Mouse (Mus musculus) liver, embryonic 14.5 days (tissue): ENCODE measurements around the gene Psmd13.

ENCODE experiments used
- CTCF ChIP-seq: IDR thresholded peaks from 2 replicates; pipeline ENCODE4 v1.5.1; 2016; ENCODE audit warnings: antibody characterized with exemption, low read depth, control low read depth
- EP300 ChIP-seq: IDR thresholded peaks from 2 replicates; pipeline ENCODE4 v1.6.1; 2016; ENCODE audit warnings: antibody characterized with exemption, low read depth

GRCm38 (mm10) chr7:140920418-140921029 is 38.8 kb downstream of the Psmd13 start, which contains the start of gene Nlrp6:
- TF ChIP-seq CTCF (no peak), EP300 (no peak)
